Mouse (Mus musculus): Measurements from ENCODE around the gene Bcl2l13.

GRCm38 (mm10) chr6:120840258-120840657 lies 4.2 kb downstream of the Bcl2l13 start:
- TF ChIP-seq CTCF (IDR thresholded peaks at IDR 0.05; ENCODE audit: low read depth) (no peak), EP300 (IDR thresholded peaks at IDR 0.05; ENCODE audit: low read depth) (no peak)
